Mouse (Mus musculus) limb, embryonic 10.5 days (tissue): Measurements from ENCODE around the gene Umad1. TPM values are rescaled to one million over a fixed set of nuclear protein-coding genes. Genes with fewer than 3 reads are reported as not detected.

Experiments used
- DNase-seq: peaks from one replicate; pipeline ENCODE4 v3.0.0-alpha.2; 2017; ENCODE audit warnings: low spot score
- H3K27ac ChIP-seq: fragments of 300-500 bp; sonication (generic); 2 replicates; pipeline ENCODE4 v1.5.1; 2016; ENCODE audit warnings: mild to moderate bottlenecking
- H3K27me3 ChIP-seq: fragments of 300-500 bp; sonication (generic); 2 replicates; pipeline ENCODE4 v1.6.1; 2016; ENCODE audit warnings: low read depth, mild to moderate bottlenecking; ENCODE audit not compliant: poor library complexity, severe bottlenecking
- H3K36me3 ChIP-seq: fragments of 300-500 bp; sonication (generic); 2 replicates; pipeline ENCODE4 v1.6.1; 2016; ENCODE audit warnings: mild to moderate bottlenecking, moderate library complexity
- H3K4me1 ChIP-seq: fragments of 300-500 bp; sonication (generic); 2 replicates; pipeline ENCODE4 v1.6.1; 2016
- H3K4me3 ChIP-seq: fragments of 300-500 bp; sonication (generic); 2 replicates; pipeline ENCODE4 v1.5.1; 2016; ENCODE audit warnings: mild to moderate bottlenecking, moderate library complexity
- H3K9me3 ChIP-seq: fragments of 300-500 bp; sonication (generic); replicated peaks from 2 replicates; pipeline ENCODE4 v1.6.1; 2016; ENCODE audit warnings: mild to moderate bottlenecking
- WGBS: fragments of 180-500 bp; shearing (Covaris S2); methylation state at CpG from one replicate; pipeline ENCODE4 v1.1.7; 2016; 5-methylcytosine and 5-hydroxymethylcytosine counted together
- polyA plus RNA-seq: library from polyadenylated mRNA; unstranded; fragments of >200 nt; fragmentation: Nextera tagmentation; extraction: Ambion mirVana; gene quantifications from 2 replicates; pipeline ENCODE4 v1.2.1, GENCODE M21; 2016

Umad1 gene
- polyA plus RNA-seq, 1 experiment from 2014 or later: 14.4 TPM

- H3K4me3 ChIP-seq: no peak overlapping the region
- DNase-seq: no peak
- H3K4me1 ChIP-seq: no peaks in the 10 kb centered on the region
- 94% methylated on average over 5 of the region's 5 CpGs for WGBS
- no peaks in the 10 kb centered on the region for H3K9me3 ChIP-seq
- H3K36me3 ChIP-seq: no peaks in the 10 kb centered on the region
- no peak overlapping the region for H3K27ac ChIP-seq
- no peaks in the 10 kb centered on the region for H3K27me3 ChIP-seq
Observed at GRCm38 (mm10) chr6:8455599-8455998, 196.5 kb downstream of the Umad1 start.

- H3K4me1 ChIP-seq: no peaks in the 10 kb centered on the region
- no peak overlapping the region for H3K27ac ChIP-seq
- no peak overlapping the region for H3K4me3 ChIP-seq
- no peaks in the 10 kb centered on the region for H3K36me3 ChIP-seq
- H3K27me3 ChIP-seq: no peaks in the 10 kb centered on the region
- 95% methylated on average over 4 of the region's 4 CpGs for WGBS
- no peak for DNase-seq
- no peaks in the 10 kb centered on the region for H3K9me3 ChIP-seq
Observed at GRCm38 (mm10) chr6:8458596-8458995, 199.5 kb downstream of the Umad1 start.

GRCm38 (mm10) chr6:8462447-8462846, 203.4 kb downstream of the Umad1 start:
- Histone ChIP-seq H3K4me3 (no peak overlapping the region), H3K9me3 (no peaks in the 10 kb centered on the region), H3K4me1 (no peaks in the 10 kb centered on the region), H3K36me3 (no peaks in the 10 kb centered on the region), H3K27me3 (no peaks in the 10 kb centered on the region), H3K27ac (no peak overlapping the region)
- 93% methylated on average over 2 of the region's 2 CpGs for WGBS
- no peak for DNase-seq

- DNase-seq: no peak
- H3K9me3 ChIP-seq: no peaks in the 10 kb centered on the region
- no peak overlapping the region for H3K4me3 ChIP-seq
- H3K27me3 ChIP-seq: no peaks in the 10 kb centered on the region
- 85% methylated on average over 1 of the region's 1 CpGs for WGBS
- H3K4me1 ChIP-seq: no peaks in the 10 kb centered on the region
- H3K27ac ChIP-seq: no peak overlapping the region
- H3K36me3 ChIP-seq: no peaks in the 10 kb centered on the region
Observed at GRCm38 (mm10) chr6:8465388-8465787, 206.3 kb downstream of the Umad1 start.

GRCm38 (mm10) chr6:8465985-8466384, 206.9 kb downstream of the Umad1 start:
- Histone ChIP-seq H3K36me3 (no peaks in the 10 kb centered on the region), H3K4me1 (no peaks in the 10 kb centered on the region), H3K27me3 (no peaks in the 10 kb centered on the region), H3K27ac (no peak overlapping the region), H3K9me3 (no peaks in the 10 kb centered on the region), H3K4me3 (no peak overlapping the region)
- WGBS: 95% methylated on average over 5 of the region's 5 CpGs
- no peak for DNase-seq

- 85% methylated on average over 10 of the region's 10 CpGs for WGBS
- DNase-seq: no peak
- Histone ChIP-seq H3K9me3 (no peaks in the 10 kb centered on the region), H3K27me3 (no peaks in the 10 kb centered on the region), H3K4me3 (no peak overlapping the region), H3K36me3 (no peaks in the 10 kb centered on the region), H3K27ac (no peak overlapping the region), H3K4me1 (no peaks in the 10 kb centered on the region)
Observed at GRCm38 (mm10) chr6:8467667-8468337, 208.7 kb downstream of the Umad1 start.

GRCm38 (mm10) chr6:8469918-8470317, 210.8 kb downstream of the Umad1 start:
- Histone ChIP-seq H3K4me1 (no peaks in the 10 kb centered on the region), H3K27me3 (no peaks in the 10 kb centered on the region), H3K9me3 (no peaks in the 10 kb centered on the region), H3K36me3 (no peaks in the 10 kb centered on the region), H3K4me3 (no peak overlapping the region), H3K27ac (no peak overlapping the region)
- 90% methylated on average over 3 of the region's 3 CpGs for WGBS
- no peak for DNase-seq

GRCm38 (mm10) chr6:8472125-8472524, 213.0 kb downstream of the Umad1 start:
- H3K4me1 ChIP-seq: no peaks in the 10 kb centered on the region
- DNase-seq: no peak
- 85% methylated on average over 3 of the region's 3 CpGs for WGBS
- no peaks in the 10 kb centered on the region for H3K36me3 ChIP-seq
- H3K27me3 ChIP-seq: no peaks in the 10 kb centered on the region
- no peaks in the 10 kb centered on the region for H3K9me3 ChIP-seq
- no peak overlapping the region for H3K27ac ChIP-seq
- H3K4me3 ChIP-seq: no peak overlapping the region

- Histone ChIP-seq H3K27me3 (no peaks in the 10 kb centered on the region), H3K4me3 (no peak overlapping the region), H3K36me3 (no peaks in the 10 kb centered on the region), H3K4me1 (no peaks in the 10 kb centered on the region), H3K27ac (no peak overlapping the region), H3K9me3 (no peaks in the 10 kb centered on the region)
- DNase-seq: no peak
- WGBS: 53% methylated on average over 5 of the region's 5 CpGs
Observed at GRCm38 (mm10) chr6:8472915-8473314, 213.8 kb downstream of the Umad1 start.

- H3K4me1 ChIP-seq: no peaks in the 10 kb centered on the region
- H3K36me3 ChIP-seq: no peaks in the 10 kb centered on the region
- no peak overlapping the region for H3K27ac ChIP-seq
- no peaks in the 10 kb centered on the region for H3K9me3 ChIP-seq
- 59% methylated on average over 5 of the region's 5 CpGs for WGBS
- no peak overlapping the region for H3K4me3 ChIP-seq
- H3K27me3 ChIP-seq: no peaks in the 10 kb centered on the region
- DNase-seq: no peak
Observed at GRCm38 (mm10) chr6:8473498-8473897, 214.4 kb downstream of the Umad1 start.

- 82% methylated on average over 3 of the region's 3 CpGs for WGBS
- H3K27ac ChIP-seq: no peak overlapping the region
Observed at GRCm38 (mm10) chr6:8474316-8474715, 215.2 kb downstream of the Umad1 start.

GRCm38 (mm10) chr6:8474820-8475219, 215.7 kb downstream of the Umad1 start:
- H3K36me3 ChIP-seq: no peaks in the 10 kb centered on the region
- H3K27me3 ChIP-seq: no peaks in the 10 kb centered on the region
- H3K4me3 ChIP-seq: no peak overlapping the region
- H3K4me1 ChIP-seq: no peaks in the 10 kb centered on the region
- DNase-seq: no peak
- WGBS: 92% methylated on average over 4 of the region's 4 CpGs
- H3K27ac ChIP-seq: no peak overlapping the region
- no peaks in the 10 kb centered on the region for H3K9me3 ChIP-seq

More at GRCm38 (mm10) chr6:8474316-8474715, 215.2 kb downstream of the Umad1 start:
- Histone ChIP-seq H3K9me3 (no peaks in the 10 kb centered on the region), H3K36me3 (no peaks in the 10 kb centered on the region), H3K4me1 (no peaks in the 10 kb centered on the region), H3K4me3 (no peak overlapping the region), H3K27me3 (no peaks in the 10 kb centered on the region)
- no peak for DNase-seq

- WGBS: 50% methylated on average over 1 of the region's 1 CpGs
- no peak for DNase-seq
- H3K4me1 ChIP-seq: no peaks in the 10 kb centered on the region
- H3K27ac ChIP-seq: no peak overlapping the region
- H3K9me3 ChIP-seq: no peaks in the 10 kb centered on the region
- no peaks in the 10 kb centered on the region for H3K36me3 ChIP-seq
- H3K27me3 ChIP-seq: no peaks in the 10 kb centered on the region
- no peak overlapping the region for H3K4me3 ChIP-seq
Observed at GRCm38 (mm10) chr6:8479176-8479575, 220.1 kb downstream of the Umad1 start.
